Mouse (Mus musculus): ENCODE results near the gene Cc2d1a.

GRCm38 (mm10) chr8:84147769-84148530 lies at the start of gene Cc2d1a, which contains the start of gene 4930432K21Rik:
- TF ChIP-seq CTCF (IDR thresholded peaks at IDR 0.05; ENCODE audit: control insufficient read depth, insufficient read depth, insufficient read length) = no peak
- TF ChIP-seq CEBPB (IDR thresholded peaks at IDR 0.05; ENCODE audit: low read depth) = no peak
